ENCODE assay signal across 8 mouse cellular contexts in genomic region chr8:70866001-70866520, GRCm38 (mm10). TPM values are rescaled to one million over a fixed set of nuclear protein-coding genes. Genes with fewer than 3 reads are reported as not detected.
DNase-seq lines count a peak whose midpoint lies in the region; ATAC-seq and TF ChIP-seq lines count a peak whose summit lies in the region.

No protein-coding gene starts in this region.

- peaks cover 9% of the 10 kb centered on the region for H3K27me3 ChIP-seq in heart, adult 2 months (ENCODE audit: control insufficient read depth, insufficient read depth, low read length)
- H3K27me3 ChIP-seq in CH12.LX (replicated peaks), result peaks cover 39% of the 10 kb centered on the region
- peaks cover 26% of the 10 kb centered on the region for H3K27me3 ChIP-seq in forebrain, embryonic 12.5 days
- H3K27me3 ChIP-seq in liver, embryonic 13.5 days, result peaks cover 45% of the 10 kb centered on the region

- H3K79me2 ChIP-seq in heart, adult 2 months (replicated peaks; ENCODE audit: control insufficient read depth, insufficient read depth, low read length), result no peaks in the 10 kb centered on the region
- H3K79me2 ChIP-seq in CH12.LX (replicated peaks; ENCODE audit: control insufficient read depth, extremely low read depth, insufficient read depth, poor library complexity, severe bottlenecking), result no peaks in the 10 kb centered on the region

- H3K4me2 ChIP-seq in CH12.LX (ENCODE audit: insufficient read depth, low read depth, poor library complexity, severe bottlenecking), result peak overlapping the region; percentile 77; the same call in 1 of the 2 replicates
- peak overlapping the region; percentile 85 for H3K4me2 ChIP-seq in forebrain, embryonic 12.5 days
- peak overlapping the region; percentile 88 for H3K4me2 ChIP-seq in liver, embryonic 13.5 days

- no peak for TF ChIP-seq CTCF in heart, adult 2 months (IDR thresholded peaks at IDR 0.05)
- no peak for TF ChIP-seq CTCF in CH12.LX (conservative IDR thresholded peaks at IDR 0.05 in 1 of 2, IDR thresholded peaks at IDR 0.05 in 1 of 2; ENCODE audit: low read depth in 2 of 2, low read length in 2 of 2)

- dilution Hi-C loops in CH12.LX (cut with MboI; ENCODE audit: extremely low pct_ligation_motif_present, extremely low pct_unique_long_range_greater_than_20kb, low sequenced_read_pairs), result no loop called here

- TF ChIP-seq POLR2A in heart, adult 2 months (IDR thresholded peaks at IDR 0.05; ENCODE audit: insufficient read depth, low read depth, low read length), result no peak
- TF ChIP-seq POLR2A in CH12.LX (IDR thresholded peaks at IDR 0.05; ENCODE audit: low read depth, low read length), result no peak

- H3K9me3 ChIP-seq in CH12.LX (replicated peaks; ENCODE audit: low read length), result no peaks in the 10 kb centered on the region
- H3K9me3 ChIP-seq in forebrain, embryonic 12.5 days, result no peaks in the 10 kb centered on the region
- no peaks in the 10 kb centered on the region for H3K9me3 ChIP-seq in liver, embryonic 13.5 days (replicated peaks)

- peak overlapping the region; percentile 93 for H3K4me3 ChIP-seq in heart, adult 2 months
- H3K4me3 ChIP-seq in CH12.LX (replicated peaks in 1 of 3; ENCODE audit: low read depth in 2 of 3, low read length in 2 of 3, poor library complexity in 1 of 3), result peak overlapping the region in 1 of 3 experiments; percentile 20
- H3K4me3 ChIP-seq in forebrain, embryonic 12.5 days (replicated peaks), result peak overlapping the region; percentile 58
- peak overlapping the region; percentile 74 for H3K4me3 ChIP-seq in liver, embryonic 13.5 days (replicated peaks)

- DNase-seq in heart, adult 2 months, result no peak
- no peak for DNase-seq in heart, postnatal 10 days
- no peak for DNase-seq in CH12.LX (ENCODE audit: extremely low read depth)
- no peak for DNase-seq in liver, embryonic 13.5 days
- no peak for DNase-seq in spleen, postnatal 10 days (ENCODE audit: low spot score in 2 of 2)
- no peak for DNase-seq in left cerebral cortex, adult 18-20 months (ENCODE audit: low spot score in 2 of 2)

- H3K4me1 ChIP-seq in heart, adult 2 months (ENCODE audit: control insufficient read depth, insufficient read depth, low read length), result peaks cover 9% of the 10 kb centered on the region
- H3K4me1 ChIP-seq in CH12.LX (ENCODE audit: control insufficient read depth in 1 of 2, insufficient read depth in 2 of 2), result peaks cover 12 to 55% of the 10 kb centered on the region in 2 experiments
- peaks cover 72% of the 10 kb centered on the region for H3K4me1 ChIP-seq in forebrain, embryonic 12.5 days
- peaks cover 68% of the 10 kb centered on the region for H3K4me1 ChIP-seq in liver, embryonic 13.5 days (replicated peaks)

- no peak overlapping the region for H3K9ac ChIP-seq in heart, adult 2 months (ENCODE audit: low read depth, low read length)
- H3K9ac ChIP-seq in CH12.LX (ENCODE audit: insufficient read depth, low read depth), result no peak overlapping the region
- peak overlapping the region; percentile 49 for H3K9ac ChIP-seq in forebrain, embryonic 12.5 days
- H3K9ac ChIP-seq in liver, embryonic 13.5 days, result peak overlapping the region; percentile 68

- peak overlapping the region; percentile 54 for H3K27ac ChIP-seq in heart, adult 2 months
- H3K27ac ChIP-seq in CH12.LX (ENCODE audit: insufficient read depth, low read depth), result no peak overlapping the region
- H3K27ac ChIP-seq in forebrain, embryonic 12.5 days, result peak overlapping the region; percentile 97
- H3K27ac ChIP-seq in liver, embryonic 13.5 days, result peak overlapping the region; percentile 91

- in situ Hi-C loops in CH12.LX (cut with MboI; ENCODE audit: low pct_ligation_motif_present, low pct_unique_long_range_greater_than_20kb, low sequenced_read_pairs), result no loop called here

- TF ChIP-seq RAD21 in CH12.LX (IDR thresholded peaks at IDR 0.05; ENCODE audit: low read depth, low read length), result no peak

- intact Hi-C loops in heart, adult 2 months (cut with DNase I), result loop anchor here (2.0 kb wide), 1 partner anchor 45 kb away; no protein-coding TSS in a partner anchor
- intact Hi-C loops in heart, postnatal 10 days (cut with DNase I), result no loop called here

- ATAC-seq in forebrain, embryonic 12.5 days (ENCODE audit: low FRiP score), result peak; percentile 12; the same call in 1 of the 2 replicates
- peak; percentile 13; the same call in 1 of the 2 replicates for ATAC-seq in liver, embryonic 13.5 days (ENCODE audit: low read depth)
- ATAC-seq in megakaryocyte progenitor cell, adult 5-6 weeks (replicated peaks; ENCODE audit: poor library complexity), result no peak

- 7% methylated on average over 12 of the region's 12 CpGs for WGBS in heart, adult 2 months
- 7% methylated on average over 12 of the region's 12 CpGs for WGBS in forebrain, embryonic 12.5 days
- 10% methylated on average over 12 of the region's 12 CpGs for WGBS in liver, embryonic 13.5 days (ENCODE audit: insufficient replicate concordance)

- H3K36me3 ChIP-seq in heart, adult 2 months (ENCODE audit: control insufficient read depth, insufficient read depth, low read length), result no peaks in the 10 kb centered on the region
- H3K36me3 ChIP-seq in CH12.LX (replicated peaks in 1 of 2; ENCODE audit: control insufficient read depth in 1 of 2, insufficient read depth in 1 of 2, low read length in 1 of 2), result peaks cover 14 to 36% of the 10 kb centered on the region in 2 experiments
- peaks cover 8% of the 10 kb centered on the region for H3K36me3 ChIP-seq in forebrain, embryonic 12.5 days (replicated peaks)
- peaks cover 15% of the 10 kb centered on the region for H3K36me3 ChIP-seq in liver, embryonic 13.5 days

- no peak for TF ChIP-seq EP300 in heart, adult 2 months (IDR thresholded peaks at IDR 0.05; ENCODE audit: insufficient read depth, low read depth, low read length)
- no peak for TF ChIP-seq EP300 in CH12.LX (IDR thresholded peaks at IDR 0.05; ENCODE audit: low read length)

RNA-seq across cellular contexts. Expression of gene Kcnn1, which starts 3.0 kb away (rescaled TPM):
- 10 to 100 TPM; 12.6 to 14.7 TPM for total RNA-seq in heart, adult 2 months (2021)
- polyA plus RNA-seq in heart, adult 2 months (2012; rRNA removed), result 21.5 and 29.0 TPM in 2 replicates
- total RNA-seq in heart, postnatal 10 days (2021), result 1 to 10 TPM; 3.1 to 3.7 TPM
- total RNA-seq in CH12.LX (2012; rRNA removed), result 0.13 and 0.21 TPM in 2 replicates
- total RNA-seq in CH12.LX (2014; rRNA removed), result not detected in 2 replicates
- polyA plus RNA-seq in CH12.LX (2012; ENCODE audit: insufficient read length, low read depth), result not detected in 2 replicates
- 14.4 and 16.3 TPM in 2 replicates for polyA plus RNA-seq in forebrain, embryonic 12.5 days (2016; fragmentation: Nextera tagmentation; extraction: Ambion mirVana)
- polyA plus RNA-seq in liver, embryonic 13.5 days (2015; fragmentation: Nextera tagmentation; extraction: Ambion mirVana), result 0.29 and 0.44 TPM in 2 replicates
- total RNA-seq in left cerebral cortex, adult 18-20 months (2021), result 10 to 100 TPM; 17.4 to 19.3 TPM
- 0.12 and 0.42 TPM in 2 replicates for total RNA-seq in megakaryocyte progenitor cell, adult 5-6 weeks (2015)
- total RNA-seq in megakaryocyte progenitor cell, adult 5-6 weeks (2017), result 0.84 and 0.92 TPM in 2 replicates

RNA-seq across cellular contexts. Expression of gene Ccdc124, which starts 7.7 kb away (rescaled TPM):
- total RNA-seq in heart, adult 2 months (2021), result 10 to 100 TPM; 44.6 to 49.1 TPM
- 26.8 and 40.7 TPM in 2 replicates for polyA plus RNA-seq in heart, adult 2 months (2012; rRNA removed)
- total RNA-seq in heart, postnatal 10 days (2021), result 10 to 100 TPM; 40.9 to 41.1 TPM
- total RNA-seq in CH12.LX (2012; rRNA removed), result 58.7 and 62.9 TPM in 2 replicates
- 29.2 and 36.2 TPM in 2 replicates for total RNA-seq in CH12.LX (2014; rRNA removed)
- 82.0 and 113 TPM in 2 replicates for polyA plus RNA-seq in CH12.LX (2012; ENCODE audit: insufficient read length, low read depth)
- 154 and 159 TPM in 2 replicates for polyA plus RNA-seq in forebrain, embryonic 12.5 days (2016; fragmentation: Nextera tagmentation; extraction: Ambion mirVana)
- polyA plus RNA-seq in liver, embryonic 13.5 days (2015; fragmentation: Nextera tagmentation; extraction: Ambion mirVana), result 70.9 and 76.5 TPM in 2 replicates
- total RNA-seq in left cerebral cortex, adult 18-20 months (2021), result 100 to 1,000 TPM; 101 to 102 TPM
- 27.6 and 37.2 TPM in 2 replicates for total RNA-seq in megakaryocyte progenitor cell, adult 5-6 weeks (2015)
- total RNA-seq in megakaryocyte progenitor cell, adult 5-6 weeks (2017), result 33.9 and 37.1 TPM in 2 replicates

RNA-seq across cellular contexts. Expression of gene Slc5a5, which starts 26.5 kb away (rescaled TPM):
- not detected for total RNA-seq in heart, adult 2 months (2021)
- 0.18 TPM in 2 replicates for polyA plus RNA-seq in heart, adult 2 months (2012; rRNA removed)
- under 1 TPM in 1 of 2 experiments, not detected in 1; 0.10 TPM for total RNA-seq in heart, postnatal 10 days (2021)
- total RNA-seq in CH12.LX (2012; rRNA removed) (0.04 and 0.21 TPM in 2 replicates), CH12.LX (2014; rRNA removed) (0.16 TPM in 1 of 2 replicates, not detected in the other)
- 0.26 and 0.41 TPM in 2 replicates for polyA plus RNA-seq in CH12.LX (2012; ENCODE audit: insufficient read length, low read depth)
- 0.49 and 0.67 TPM in 2 replicates for polyA plus RNA-seq in forebrain, embryonic 12.5 days (2016; fragmentation: Nextera tagmentation; extraction: Ambion mirVana)
- 0.03 TPM in 2 replicates for polyA plus RNA-seq in liver, embryonic 13.5 days (2015; fragmentation: Nextera tagmentation; extraction: Ambion mirVana)
- 10 to 100 TPM; 12.8 to 13.0 TPM for total RNA-seq in left cerebral cortex, adult 18-20 months (2021)
- total RNA-seq in megakaryocyte progenitor cell, adult 5-6 weeks (2015), result 0.07 TPM in 1 of 2 replicates, not detected in the other
- total RNA-seq in megakaryocyte progenitor cell, adult 5-6 weeks (2017), result not detected in 2 replicates

RNA-seq across cellular contexts. Expression of gene Arrdc2, which starts 26.5 kb away (rescaled TPM):
- total RNA-seq in heart, adult 2 months (2021), result 10 to 100 TPM in 1 of 2 experiments, 1 to 10 TPM in 1; 8.9 to 18.6 TPM
- 15.2 and 36.2 TPM in 2 replicates for polyA plus RNA-seq in heart, adult 2 months (2012; rRNA removed)
- total RNA-seq in heart, postnatal 10 days (2021), result 10 to 100 TPM in 1 of 2 experiments, 1 to 10 TPM in 1; 4.7 to 18.5 TPM
- 7.2 and 8.0 TPM in 2 replicates for total RNA-seq in CH12.LX (2012; rRNA removed)
- total RNA-seq in CH12.LX (2014; rRNA removed), result 5.6 and 8.8 TPM in 2 replicates
- polyA plus RNA-seq in CH12.LX (2012; ENCODE audit: insufficient read length, low read depth), result 4.3 and 6.1 TPM in 2 replicates
- 5.6 and 8.2 TPM in 2 replicates for polyA plus RNA-seq in forebrain, embryonic 12.5 days (2016; fragmentation: Nextera tagmentation; extraction: Ambion mirVana)
- polyA plus RNA-seq in liver, embryonic 13.5 days (2015; fragmentation: Nextera tagmentation; extraction: Ambion mirVana), result 11.7 and 12.6 TPM in 2 replicates
- 10 to 100 TPM; 12.0 to 13.3 TPM for total RNA-seq in left cerebral cortex, adult 18-20 months (2021)
- 6.0 and 8.6 TPM in 2 replicates for total RNA-seq in megakaryocyte progenitor cell, adult 5-6 weeks (2015)
- 4.8 and 8.8 TPM in 2 replicates for total RNA-seq in megakaryocyte progenitor cell, adult 5-6 weeks (2017)

RNA-seq across cellular contexts. Expression of gene Rpl18a, which starts 31.2 kb away (rescaled TPM):
- total RNA-seq in heart, adult 2 months (2021), result 1,000 to 10,000 TPM in 1 of 2 experiments, 100 to 1,000 TPM in 1; 909 to 1,075 TPM
- polyA plus RNA-seq in heart, adult 2 months (2012; rRNA removed), result 1,802 and 2,387 TPM in 2 replicates
- total RNA-seq in heart, postnatal 10 days (2021), result 1,000 to 10,000 TPM; 1,171 to 1,193 TPM
- total RNA-seq in CH12.LX (2012; rRNA removed) (4,693 and 5,917 TPM in 2 replicates), CH12.LX (2014; rRNA removed) (1,807 and 2,035 TPM in 2 replicates)
- polyA plus RNA-seq in CH12.LX (2012; ENCODE audit: insufficient read length, low read depth), result 3,837 and 4,364 TPM in 2 replicates
- 2,624 and 2,770 TPM in 2 replicates for polyA plus RNA-seq in forebrain, embryonic 12.5 days (2016; fragmentation: Nextera tagmentation; extraction: Ambion mirVana)
- polyA plus RNA-seq in liver, embryonic 13.5 days (2015; fragmentation: Nextera tagmentation; extraction: Ambion mirVana), result 2,606 and 3,100 TPM in 2 replicates
- total RNA-seq in left cerebral cortex, adult 18-20 months (2021), result 100 to 1,000 TPM; 682 to 726 TPM
- total RNA-seq in megakaryocyte progenitor cell, adult 5-6 weeks (2015), result 7,432 and 8,014 TPM in 2 replicates
- 2,240 and 2,571 TPM in 2 replicates for total RNA-seq in megakaryocyte progenitor cell, adult 5-6 weeks (2017)

Comparison
In these comparisons a context has a peak if more than half of its experiments do, and no peak if none do; other contexts are left out.
1. H3K9ac ChIP-seq: peak in forebrain, embryonic 12.5 days (single experiment) and liver, embryonic 13.5 days (single experiment); none in heart, adult 2 months (single experiment) and CH12.LX (single experiment).
2. RNA of gene Slc5a5, which starts 26.5 kb away (total RNA-seq): 12.8 to 13.0 TPM in left cerebral cortex, adult 18-20 months; 0.04 to 0.21 TPM in CH12.LX, 0.10 TPM in heart, postnatal 10 days, 0.07 TPM in megakaryocyte progenitor cell, adult 5-6 weeks and not detected in heart, adult 2 months; every median in the first group is over 10 times any median in the second.
3. Peak in every context shown above with its lines, with median percentiles within 50 percentile points of each other: H3K4me2 ChIP-seq.